Mouse (Mus musculus) right cerebral cortex, postnatal 36 days (tissue): ENCODE measurements around the gene Bhlhe41.

ENCODE experiments used
- DNase-seq, 2 experiments: peaks; one replicate each; pipeline ENCODE4 v3.0.0; 2022; ENCODE audit warnings: low spot score in 2 of 2, mixed read lengths in 1 of 2

Gene Bhlhe41

DNA sequence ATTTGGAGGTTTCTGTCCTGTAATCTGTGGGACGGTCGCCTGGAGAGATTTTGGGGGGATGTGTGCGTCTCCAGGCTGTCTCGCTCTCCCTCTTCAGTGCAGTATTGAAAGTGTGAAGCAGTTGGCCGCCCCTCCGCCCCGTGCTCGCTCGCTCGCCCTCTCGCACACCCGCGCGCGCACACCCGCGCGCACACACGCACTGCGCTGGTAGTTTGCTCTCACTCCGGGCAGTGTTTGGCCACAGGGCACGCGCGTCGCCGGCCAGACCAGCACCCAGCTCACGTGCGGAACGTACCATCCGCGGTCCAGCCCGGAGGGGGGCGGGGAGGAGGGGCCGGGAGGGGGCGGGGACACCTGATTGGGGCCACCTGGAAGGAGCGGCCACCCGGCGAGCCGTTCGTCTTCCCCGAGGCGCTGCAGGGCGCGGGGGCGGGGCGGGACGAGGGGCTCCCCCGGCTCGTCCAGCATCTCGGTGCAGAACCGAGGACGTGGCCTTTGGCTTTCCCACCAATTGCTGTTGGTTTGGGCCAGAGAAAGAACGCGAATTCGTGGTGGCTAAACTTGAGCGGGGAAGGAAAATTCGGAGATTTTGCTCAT is at the start of gene Bhlhe41:
Gene Bhlhe41, minus strand, starts transcription at position 270 of the 597 bp plus-strand sequence.
- DNase-seq: peak; percentile 69 to 76

DNA sequence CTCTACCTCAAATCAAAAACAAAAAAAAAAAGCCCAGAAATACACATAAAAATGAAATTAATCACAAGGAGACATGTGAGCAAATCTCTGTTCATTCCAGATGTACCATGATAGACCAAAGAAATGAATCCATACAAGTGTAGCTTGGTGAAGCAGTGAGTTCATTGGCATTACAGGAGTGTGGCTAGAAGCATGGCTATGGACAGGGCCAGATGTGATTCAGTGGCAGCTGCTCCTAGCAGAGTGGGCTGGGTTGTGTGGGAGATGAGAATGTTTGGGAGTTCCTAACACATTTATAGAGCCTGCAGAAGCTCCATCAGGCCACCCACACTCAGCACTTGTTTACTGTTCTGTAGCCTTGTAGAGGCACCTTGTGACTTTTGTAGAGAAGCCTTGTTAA is 46.9 kb upstream of the Bhlhe41 start:
- no peak for DNase-seq

DNA sequence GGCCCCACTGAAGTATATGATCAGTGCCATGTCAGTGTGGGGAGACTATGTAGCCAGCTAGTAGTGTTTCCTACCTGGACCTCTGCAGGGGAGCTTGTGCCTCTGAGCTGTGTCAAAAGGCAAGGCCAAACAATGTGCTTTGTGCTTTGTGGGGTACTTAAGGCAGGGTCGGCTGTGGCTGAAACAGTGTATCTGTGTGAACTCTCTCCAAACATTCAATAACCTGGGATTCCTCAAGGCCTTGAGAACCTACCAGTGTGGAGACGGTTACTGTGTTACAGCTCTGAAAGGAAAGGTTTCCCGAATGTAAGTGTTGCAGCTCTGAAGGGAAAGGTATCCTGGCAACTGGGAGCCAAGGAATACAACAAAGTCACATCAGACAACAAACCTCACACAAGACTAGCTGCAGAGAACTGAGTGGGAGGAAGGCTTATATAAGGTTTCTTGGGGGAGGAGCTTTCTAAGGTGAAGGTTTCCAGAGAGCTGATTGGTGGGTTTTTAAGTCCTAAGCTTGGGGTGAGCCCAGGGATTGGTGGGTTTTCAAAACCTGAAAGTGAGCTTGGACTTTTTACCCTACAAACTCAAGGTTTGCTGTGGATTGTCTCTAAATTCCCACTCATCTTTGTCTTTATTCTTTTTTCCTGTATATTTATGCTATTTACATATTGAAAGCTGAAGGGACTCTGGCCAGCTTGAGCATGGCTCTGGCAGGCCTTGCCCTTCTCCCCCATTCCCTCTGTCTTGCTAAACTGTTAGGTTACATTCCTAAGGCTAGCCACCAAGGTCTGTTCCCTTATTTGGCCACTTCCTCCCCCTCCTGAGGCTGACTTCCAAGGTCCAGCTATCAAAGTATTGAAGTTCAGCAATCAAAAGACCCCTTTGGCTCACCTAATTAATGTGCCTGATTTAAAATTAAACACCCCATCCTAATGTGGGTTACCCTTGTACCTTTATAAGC is 45.4 kb upstream of the Bhlhe41 start:
- DNase-seq: no peak

DNA sequence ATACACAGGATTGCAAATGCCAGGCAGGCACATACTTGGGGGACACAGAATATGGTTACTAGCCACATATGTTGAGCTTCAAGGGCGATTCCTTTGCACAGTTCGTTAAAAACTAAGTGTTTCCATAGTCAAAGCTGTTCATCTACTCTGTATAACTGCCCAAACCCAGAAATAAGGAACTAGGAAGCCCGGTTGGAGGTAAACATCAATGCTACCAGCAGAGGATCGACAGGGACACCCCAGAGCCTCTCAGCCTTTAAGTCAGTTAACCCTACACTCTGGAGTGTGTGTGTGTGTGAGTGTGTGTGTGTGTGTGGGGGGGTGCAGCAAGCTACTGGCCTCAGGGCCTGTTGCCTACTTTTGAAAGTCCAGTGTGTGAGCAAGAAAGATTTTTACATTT is 44.6 kb upstream of the Bhlhe41 start:
- DNase-seq: no peak

DNA sequence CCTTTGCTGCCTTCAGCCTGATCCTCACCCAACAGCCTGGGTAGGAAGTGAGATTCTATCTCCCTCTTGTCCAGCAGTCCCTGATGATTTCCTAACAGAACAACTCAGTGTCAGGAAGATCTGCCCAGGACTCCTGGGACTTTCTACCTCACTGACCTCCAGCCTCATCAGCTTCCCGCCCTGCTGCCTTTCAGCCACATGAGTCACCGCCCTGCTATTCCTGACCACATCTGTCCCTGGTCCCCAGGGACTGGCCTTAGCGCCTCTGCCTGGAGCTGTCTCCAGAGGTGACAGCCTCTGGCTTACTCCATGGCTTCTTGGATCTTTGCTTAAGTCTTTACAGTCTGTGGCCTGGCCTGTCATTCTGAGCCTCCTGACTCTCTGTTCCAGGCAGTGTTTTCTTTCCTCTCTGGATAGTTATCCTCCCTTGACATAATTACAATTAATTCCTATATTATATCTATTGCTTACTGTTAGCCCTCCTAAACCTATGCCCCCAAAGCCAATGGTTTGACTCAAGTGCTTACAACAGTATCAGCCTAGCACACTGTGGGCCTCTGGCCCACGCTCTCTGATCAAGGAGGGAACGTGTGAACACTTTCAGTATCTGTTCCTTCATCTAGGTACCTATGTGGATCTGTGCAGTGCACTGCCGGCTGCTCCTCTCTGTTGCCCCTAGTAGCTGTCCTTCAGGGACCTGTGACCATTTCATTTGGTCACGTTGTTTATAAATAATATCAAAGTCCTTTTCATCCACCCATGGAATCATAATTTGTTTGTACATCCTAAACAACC is 40.9 kb upstream of the Bhlhe41 start:
- no peak for DNase-seq

DNA sequence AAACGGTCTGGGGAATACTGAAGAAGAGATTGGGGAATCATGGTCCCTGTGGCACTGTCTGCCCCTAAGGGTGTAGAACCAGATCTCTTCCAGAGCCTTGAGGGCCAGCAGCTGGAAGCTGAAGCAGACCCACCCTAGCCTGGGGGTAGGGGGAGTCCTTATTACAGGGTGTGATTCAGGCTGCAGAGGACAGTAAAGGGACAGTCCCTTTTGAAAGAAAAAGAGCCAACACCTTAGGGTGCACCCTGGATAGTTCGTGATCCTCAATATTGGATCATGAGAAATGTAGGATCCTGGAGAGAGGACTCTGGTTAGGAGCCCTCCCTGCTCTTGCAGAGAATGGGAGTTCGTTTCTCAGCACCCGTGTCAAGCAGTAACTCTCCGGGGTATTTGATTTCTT is 39.3 kb upstream of the Bhlhe41 start:
- no peak for DNase-seq

DNA sequence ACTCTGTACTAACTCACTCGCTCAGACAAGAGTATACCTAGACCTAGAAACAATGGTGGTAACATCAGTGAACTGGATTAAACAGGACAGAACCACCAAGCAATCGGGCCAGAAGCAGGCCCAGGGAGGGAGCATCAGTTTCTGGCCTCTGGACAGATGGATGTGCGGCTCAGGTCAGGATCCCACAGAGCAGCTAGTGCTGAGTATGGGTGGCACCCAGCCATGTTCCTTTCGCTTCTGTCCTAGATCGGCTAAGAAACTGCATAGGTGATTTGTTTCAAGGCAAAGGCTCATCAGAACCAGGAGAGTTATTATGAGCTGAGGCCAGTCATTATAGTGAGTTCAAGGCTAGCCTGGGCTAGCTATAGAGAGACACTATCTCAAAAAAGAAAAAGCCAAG is 38.8 kb upstream of the Bhlhe41 start:
- no peak for DNase-seq

DNA sequence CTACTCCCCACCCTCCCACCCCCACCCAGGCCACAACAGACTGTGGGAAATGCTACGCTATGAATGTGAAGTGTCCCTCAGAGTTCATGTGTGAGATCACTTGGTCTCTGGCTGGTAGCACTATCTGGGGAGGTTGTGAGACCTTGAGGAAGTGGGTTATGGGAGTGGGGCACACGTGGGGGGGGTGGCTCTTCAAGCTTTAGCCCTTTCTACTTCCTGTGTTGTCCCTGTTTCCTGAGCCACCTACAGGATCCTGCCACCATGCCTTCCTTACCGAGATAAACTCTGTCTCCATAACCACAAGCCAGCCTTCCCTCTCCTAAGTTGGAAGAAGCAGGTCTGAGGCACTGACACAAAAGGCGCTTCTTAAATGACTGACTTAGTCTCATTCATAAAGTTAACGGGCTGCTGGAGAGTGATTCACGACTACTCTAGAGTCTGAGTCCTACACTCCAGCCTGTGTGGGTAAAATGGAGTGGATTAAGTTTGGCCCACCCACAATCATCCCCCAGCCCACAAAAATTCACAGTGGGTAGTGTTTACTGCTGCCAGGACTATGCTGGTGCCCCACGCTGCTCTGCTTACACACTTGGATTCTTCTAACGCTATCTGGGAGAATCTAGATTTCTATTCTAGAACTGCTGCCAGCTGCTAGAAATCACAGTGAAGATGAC is 29.4 kb upstream of the Bhlhe41 start:
- DNase-seq: no peak

DNA sequence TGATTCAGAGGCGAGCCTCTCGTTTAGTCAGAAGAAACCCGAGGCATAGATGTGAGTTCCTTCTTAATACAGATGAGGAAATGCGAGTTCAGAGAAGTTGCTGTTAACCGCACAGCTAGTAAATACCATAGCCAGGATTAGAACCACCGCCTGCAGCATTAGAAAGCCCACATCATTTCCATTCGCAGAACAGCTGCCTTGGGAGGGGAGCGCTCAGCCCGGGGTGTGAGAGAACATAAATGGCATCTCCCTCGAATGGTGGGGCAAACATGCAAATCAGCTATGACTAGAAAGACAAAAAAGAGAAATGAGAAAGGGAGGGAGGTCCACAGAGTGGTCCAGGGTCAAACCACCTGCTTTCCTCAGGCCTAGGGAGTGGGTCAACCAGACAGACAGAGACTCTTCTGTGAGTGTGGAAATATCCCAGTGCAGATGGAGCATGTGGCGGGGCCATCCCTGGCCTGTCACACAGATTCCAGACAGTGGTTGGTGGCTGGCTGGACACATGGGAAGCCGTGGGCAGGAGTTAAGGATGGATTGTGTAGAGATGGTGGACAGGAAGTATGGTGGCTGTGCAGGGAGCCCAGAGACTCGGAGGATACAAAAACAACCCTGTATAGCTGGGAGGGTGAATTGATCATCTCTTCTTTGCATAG is 28.1 kb upstream of the Bhlhe41 start:
- no peak for DNase-seq

DNA sequence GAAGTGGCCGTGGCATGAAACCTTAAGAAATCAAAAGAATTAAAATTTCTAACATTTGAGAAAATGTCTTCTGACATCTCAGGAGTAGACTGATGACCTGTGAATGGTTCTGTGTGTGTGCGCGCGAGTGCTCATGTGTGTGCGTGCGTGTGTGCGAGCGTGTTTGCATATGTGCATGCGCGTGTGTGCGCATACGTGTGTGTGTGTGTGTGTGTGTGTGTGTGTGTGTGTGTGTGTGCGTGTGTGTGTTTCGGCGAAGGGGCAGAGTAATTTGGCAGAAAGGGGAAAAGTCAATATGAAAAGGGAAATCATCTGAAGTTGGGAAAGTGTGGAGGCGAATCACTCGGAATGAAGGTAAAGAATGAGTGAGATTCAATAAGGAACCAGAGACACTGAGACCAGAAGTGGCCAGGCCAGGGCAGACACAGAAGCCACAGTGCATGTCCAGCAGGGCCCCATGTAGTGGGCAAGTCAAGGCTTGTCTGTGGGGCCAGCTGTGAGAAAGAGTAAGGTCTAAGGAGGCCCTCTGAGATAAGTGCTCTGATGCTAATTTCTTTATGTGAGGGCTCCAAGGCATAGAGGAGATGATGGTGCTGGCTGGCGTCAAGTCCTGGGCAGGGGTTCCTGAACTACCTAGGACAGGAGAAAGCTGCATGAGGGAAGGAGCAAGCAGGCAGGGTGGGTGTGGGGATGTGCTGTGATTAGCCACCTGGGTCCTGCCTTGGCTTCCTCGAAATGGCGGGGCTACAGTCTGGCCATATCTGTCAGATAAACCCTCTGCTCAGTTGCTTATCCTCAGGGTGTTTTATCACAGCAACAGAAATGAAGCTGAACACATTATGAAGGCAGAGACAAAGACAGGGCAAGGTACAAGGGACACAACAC is 27.3 kb upstream of the Bhlhe41 start:
- DNase-seq: no peak

DNA sequence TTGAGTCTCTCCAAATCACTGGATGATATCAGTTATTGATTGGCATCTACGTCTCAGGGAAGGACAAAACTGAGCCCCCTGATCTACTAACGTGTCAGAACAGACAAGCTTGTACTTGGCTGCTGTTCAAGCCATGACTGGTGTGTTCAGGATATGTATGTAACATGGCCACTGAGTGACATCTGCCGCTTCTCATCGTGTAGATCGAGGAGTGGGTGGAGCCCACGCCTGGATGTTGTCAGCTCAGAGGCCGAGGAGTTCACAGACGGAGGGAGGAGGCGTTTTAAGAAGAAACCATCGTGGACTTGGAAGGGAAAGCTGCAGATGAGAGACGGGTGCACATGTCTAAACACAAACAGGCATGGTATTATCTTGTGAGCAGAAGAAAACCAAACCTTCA is 26.6 kb upstream of the Bhlhe41 start:
- DNase-seq: no peak

DNA sequence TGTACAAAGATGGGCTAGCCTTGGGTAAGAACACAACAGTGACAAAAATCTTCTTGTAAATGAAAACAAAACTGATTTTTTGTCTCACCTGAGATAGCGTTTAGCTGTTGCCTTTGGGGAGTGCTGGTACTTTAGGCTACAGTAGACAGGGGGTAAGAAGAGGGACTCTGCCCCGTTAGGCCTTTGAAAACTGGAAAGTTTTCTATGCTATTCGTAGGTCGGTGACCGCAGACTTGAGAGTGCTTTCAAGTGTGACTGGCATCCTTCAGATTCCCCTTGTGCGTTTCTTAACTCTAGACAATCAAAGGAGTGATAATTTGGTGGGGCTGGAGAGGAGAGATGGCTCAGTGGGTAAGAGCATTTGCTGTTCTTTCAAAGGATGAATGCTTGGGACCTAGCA is 22.4 kb upstream of the Bhlhe41 start:
- DNase-seq: no peak

DNA sequence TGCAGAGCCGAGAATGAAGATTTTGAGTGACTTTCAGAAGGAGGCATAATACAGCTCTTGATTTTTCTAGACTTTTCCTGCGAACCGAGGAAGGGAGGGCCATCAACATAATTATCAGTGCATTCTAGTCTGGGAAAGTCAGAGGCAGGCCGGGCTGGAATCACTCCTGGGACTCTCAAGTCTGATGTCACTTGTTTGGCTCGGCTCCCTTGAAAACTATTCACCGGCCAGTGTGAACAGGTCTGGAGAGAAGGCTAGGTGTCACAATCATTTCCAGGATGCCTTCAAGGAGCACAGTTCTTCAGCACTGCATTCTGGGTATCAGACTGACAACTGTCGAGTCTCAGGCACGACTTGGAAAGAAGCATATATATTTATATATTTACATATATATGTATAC is 20.9 kb upstream of the Bhlhe41 start:
- no peak for DNase-seq

DNA sequence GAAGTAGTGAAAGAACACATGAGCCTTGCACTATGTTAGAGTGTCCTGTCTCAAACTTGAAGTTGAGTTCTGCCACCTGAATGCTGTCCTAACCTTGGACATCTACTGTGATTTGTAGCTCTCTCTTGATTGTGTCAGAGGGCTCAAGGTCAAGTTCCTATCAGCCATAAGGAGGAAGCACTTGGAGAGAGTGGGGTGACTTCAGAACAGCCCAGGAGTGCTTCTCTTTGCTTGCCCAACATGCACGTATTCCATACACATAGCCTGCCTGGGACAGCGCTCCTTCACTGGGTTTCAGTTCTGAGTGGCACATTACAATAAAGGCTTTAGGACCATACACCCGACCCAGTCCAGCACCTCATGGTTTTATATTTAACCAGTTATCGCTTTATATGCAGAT is 19.7 kb upstream of the Bhlhe41 start:
- no peak for DNase-seq

DNA sequence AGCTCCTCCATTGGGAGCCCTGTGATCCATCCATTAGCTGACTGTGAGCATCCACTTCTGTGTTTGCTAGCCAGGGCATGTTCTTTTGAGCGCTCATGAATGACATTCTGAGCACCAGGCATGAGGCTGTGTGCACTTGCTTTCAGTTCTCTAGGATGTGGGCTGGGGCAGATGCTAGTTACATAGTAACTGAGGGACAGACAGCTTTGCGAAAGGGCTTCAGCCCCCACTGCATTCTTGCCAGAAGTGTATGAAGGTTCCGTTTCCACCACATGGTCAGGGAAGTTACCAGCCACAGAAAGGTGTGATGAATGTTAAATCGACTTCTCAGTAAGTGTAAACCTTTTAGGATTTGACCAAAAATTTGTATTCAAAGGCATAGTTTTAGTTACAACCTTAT is 18.3 kb upstream of the Bhlhe41 start:
- no peak for DNase-seq

DNA sequence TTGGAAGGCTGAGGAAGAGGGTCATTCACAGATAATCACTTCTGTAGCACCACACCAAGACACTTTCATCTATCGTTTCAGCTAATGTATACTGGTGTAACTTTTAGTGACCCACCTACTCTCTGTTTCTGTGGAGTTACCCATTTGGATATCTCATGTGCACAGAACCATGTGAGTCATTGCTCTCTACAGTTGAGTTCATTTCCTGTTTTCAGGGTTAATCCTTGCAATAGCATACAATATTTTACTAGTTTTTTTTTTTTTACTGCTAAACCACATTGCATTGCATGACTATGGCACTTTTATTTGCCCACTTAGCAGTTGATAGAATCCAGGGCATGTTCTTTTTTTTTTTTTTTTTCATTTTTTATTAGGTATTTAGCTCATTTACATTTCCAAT is 17.7 kb upstream of the Bhlhe41 start:
- no peak for DNase-seq

DNA sequence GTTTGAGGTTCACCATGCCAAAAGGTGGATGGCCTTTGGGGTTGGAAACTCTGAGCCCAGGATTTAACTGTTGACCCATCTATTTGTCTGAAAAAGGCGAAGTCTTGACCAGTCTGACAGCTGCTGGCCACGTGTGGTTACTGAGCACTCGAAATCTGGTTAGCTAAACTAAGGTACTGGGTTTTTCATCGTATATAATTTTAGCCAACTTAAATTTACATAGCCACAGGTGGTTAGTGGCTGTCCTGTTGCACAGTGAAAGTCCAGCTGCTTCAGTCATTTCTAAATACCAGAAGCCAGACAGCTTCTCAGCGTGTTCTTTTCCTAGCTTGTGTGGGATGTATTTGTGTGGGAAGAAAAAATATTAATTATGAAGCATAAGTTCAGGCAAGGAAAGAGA is 15.3 kb upstream of the Bhlhe41 start:
- DNase-seq: no peak

DNA sequence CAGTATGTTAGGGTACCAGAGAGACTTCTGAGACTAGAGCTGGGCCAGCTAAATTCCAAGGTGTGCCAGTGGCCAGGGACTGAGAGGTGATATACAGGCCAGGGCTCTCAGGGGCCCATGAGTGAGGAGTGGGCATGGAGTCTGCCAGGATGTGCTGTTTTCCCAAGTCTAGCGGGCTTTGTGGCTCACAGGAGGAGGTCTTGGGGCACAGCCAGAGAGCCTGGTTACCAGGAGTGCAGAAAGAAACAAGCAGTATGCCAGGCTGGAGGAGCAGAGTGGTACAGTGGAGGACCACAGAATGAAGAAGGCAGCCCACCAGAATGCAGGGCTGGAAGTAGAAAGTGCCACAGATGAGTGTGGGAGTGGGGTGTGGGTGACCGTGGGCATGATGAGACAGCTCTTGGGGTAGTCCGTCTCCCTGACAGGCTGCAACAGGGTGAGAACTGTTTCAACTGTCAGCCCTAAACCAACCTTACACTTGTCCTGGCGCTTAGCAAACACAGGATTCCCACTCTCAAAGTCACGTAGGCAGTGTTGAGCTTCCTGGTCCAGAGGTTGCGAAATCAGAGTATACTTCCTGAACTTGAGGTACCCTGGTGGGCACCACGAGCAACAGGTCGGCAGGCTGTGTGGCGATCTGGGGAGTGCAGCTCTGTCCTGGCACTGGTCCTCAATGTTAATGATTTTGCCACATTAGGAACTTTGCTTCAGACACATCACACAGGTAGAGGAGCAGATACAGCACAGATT is 11.8 kb upstream of the Bhlhe41 start:
- DNase-seq: no peak

DNA sequence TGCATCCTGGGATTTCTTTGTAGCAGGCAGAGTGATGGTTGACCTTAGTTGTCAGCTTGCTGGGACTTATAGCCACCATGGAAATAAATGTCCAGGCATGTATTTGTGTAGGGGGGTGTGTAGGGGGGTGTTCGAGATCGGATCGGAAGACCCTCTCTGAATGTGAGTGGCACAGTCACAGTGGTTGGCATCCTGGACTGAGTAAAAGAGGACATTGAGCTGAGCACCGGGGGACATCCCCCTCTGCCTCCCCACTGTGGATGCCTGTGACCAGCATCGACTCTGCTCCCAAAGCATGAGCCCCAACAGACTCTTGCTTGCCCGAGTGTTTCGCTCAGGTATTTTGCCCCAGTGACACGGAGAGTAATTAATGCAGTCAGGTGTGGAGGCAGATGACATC is 8.0 kb upstream of the Bhlhe41 start:
- DNase-seq: no peak

DNA sequence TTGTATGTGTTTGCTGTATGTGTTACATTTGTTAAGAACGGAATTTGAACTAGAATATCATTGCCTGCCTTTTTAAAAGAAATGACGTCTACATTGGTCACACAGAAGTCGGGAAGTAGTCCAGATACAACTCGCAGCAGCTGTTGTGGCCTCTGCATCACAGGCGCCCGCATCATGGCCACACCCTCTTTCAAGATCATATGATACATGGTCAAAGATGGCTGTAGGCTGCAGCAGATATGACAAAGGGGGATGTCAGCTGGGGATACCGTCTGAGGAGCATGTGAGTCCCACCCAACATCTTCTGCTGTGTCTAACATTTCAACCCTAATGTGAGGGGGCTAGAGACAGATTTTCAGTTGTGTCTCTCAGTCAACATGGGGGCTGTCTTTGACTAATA is 6.7 kb upstream of the Bhlhe41 start:
- no peak for DNase-seq
